Mouse (Mus musculus): ENCODE measurements at regions not wholly inside any gene's neighbourhood (a gene's known extent, or its start where the extent isn't known, plus 50 kb on each side); places are given as distances from the start of the nearest gene placed in this dataset.

GRCm38 (mm10) chr17:65193341-65193740 is 347.2 kb downstream of the Tmem232 start:
- WGBS = 84% methylated on average over 2 of the region's 2 CpGs
- H3K4me3 ChIP-seq (replicated peaks; ENCODE audit: low read depth, low read length) = no peak overlapping the region
- H3K27ac ChIP-seq = no peak overlapping the region

GRCm38 (mm10) chr17:65192432-65193059 is 348.0 kb downstream of the Tmem232 start:
- no peak for TF ChIP-seq CTCF (IDR thresholded peaks at IDR 0.05; ENCODE audit: low read depth)
- no peaks in the 10 kb centered on the region for H3K36me3 ChIP-seq (ENCODE audit: insufficient read depth, low read length)
- DNase-seq (ENCODE audit: low spot score) = no peak
- H3K27me3 ChIP-seq (ENCODE audit: insufficient read depth, low read length) = no peaks in the 10 kb centered on the region
- H3K4me2 ChIP-seq (ENCODE audit: low read length) = no peak overlapping the region
- no peaks in the 10 kb centered on the region for H3K4me1 ChIP-seq (replicated peaks; ENCODE audit: insufficient read depth, low read length)
- H3K27ac ChIP-seq = no peak overlapping the region
- H3K9ac ChIP-seq (ENCODE audit: low read depth, low read length) = no peak overlapping the region
- no peak for ATAC-seq (replicated peaks; ENCODE audit: low FRiP score, low read depth)
- no peak overlapping the region for H3K4me3 ChIP-seq (replicated peaks; ENCODE audit: low read depth, low read length)
- 90% methylated on average over 12 of the region's 12 CpGs for WGBS
- H3K9me3 ChIP-seq (replicated peaks; ENCODE audit: low read length) = no peaks in the 10 kb centered on the region

More at GRCm38 (mm10) chr17:65193341-65193740, 347.2 kb downstream of the Tmem232 start:
- ATAC-seq (replicated peaks; ENCODE audit: low FRiP score, low read depth) (no peak), DNase-seq (ENCODE audit: low spot score) (no peak)
- no peaks in the 10 kb centered on the region for H3K4me1 ChIP-seq (replicated peaks; ENCODE audit: insufficient read depth, low read length)
- H3K27me3 ChIP-seq (ENCODE audit: insufficient read depth, low read length) = no peaks in the 10 kb centered on the region
- no peak for TF ChIP-seq CTCF (IDR thresholded peaks at IDR 0.05; ENCODE audit: low read depth)
- H3K36me3 ChIP-seq (ENCODE audit: insufficient read depth, low read length) = no peaks in the 10 kb centered on the region
- no peak overlapping the region for H3K9ac ChIP-seq (ENCODE audit: low read depth, low read length)
- H3K4me2 ChIP-seq (ENCODE audit: low read length) = no peak overlapping the region
- no peaks in the 10 kb centered on the region for H3K9me3 ChIP-seq (replicated peaks; ENCODE audit: low read length)

- Histone ChIP-seq H3K9ac (ENCODE audit: low read depth, low read length) (no peak overlapping the region), H3K36me3 (ENCODE audit: insufficient read depth, low read length) (no peaks in the 10 kb centered on the region), H3K4me1 (replicated peaks; ENCODE audit: insufficient read depth, low read length) (no peaks in the 10 kb centered on the region), H3K27me3 (ENCODE audit: insufficient read depth, low read length) (no peaks in the 10 kb centered on the region), H3K4me2 (ENCODE audit: low read length) (0 out of 2 replicates have a peak overlapping the region, but pooled peaks have one; percentile 3), H3K27ac (no peak overlapping the region), H3K9me3 (replicated peaks; ENCODE audit: low read length) (no peaks in the 10 kb centered on the region), H3K4me3 (replicated peaks; ENCODE audit: low read depth, low read length) (no peak overlapping the region)
- DNase-seq (ENCODE audit: low spot score) (peak; percentile 72), ATAC-seq (replicated peaks; ENCODE audit: low FRiP score, low read depth) (no peak)
- no peak for TF ChIP-seq CTCF (IDR thresholded peaks at IDR 0.05; ENCODE audit: low read depth)
- WGBS = 22% methylated on average over 12 of the region's 12 CpGs
Observed at GRCm38 (mm10) chr17:65190839-65191591, 349.6 kb downstream of the Tmem232 start.

GRCm38 (mm10) chr17:65181164-65181563 is 345.3 kb upstream of the 4930583I09Rik start:
- 69% methylated on average over 4 of the region's 4 CpGs for WGBS
- H3K27ac ChIP-seq = no peak overlapping the region

GRCm38 (mm10) chr17:65175770-65176169 is 339.9 kb upstream of the 4930583I09Rik start:
- no peaks in the 10 kb centered on the region for H3K9me3 ChIP-seq (replicated peaks; ENCODE audit: low read length)
- no peaks in the 10 kb centered on the region for H3K4me1 ChIP-seq (replicated peaks; ENCODE audit: insufficient read depth, low read length)
- no peak for ATAC-seq (replicated peaks; ENCODE audit: low FRiP score, low read depth)
- H3K4me2 ChIP-seq (ENCODE audit: low read length) = no peak overlapping the region
- DNase-seq (ENCODE audit: low spot score) = no peak
- no peak overlapping the region for H3K9ac ChIP-seq (ENCODE audit: low read depth, low read length)
- no peak for TF ChIP-seq CTCF (IDR thresholded peaks at IDR 0.05; ENCODE audit: low read depth)
- no peaks in the 10 kb centered on the region for H3K27me3 ChIP-seq (ENCODE audit: insufficient read depth, low read length)
- whole genome bisulfite sequencing = 63% methylated on average over 4 of the region's 4 CpGs
- no peaks in the 10 kb centered on the region for H3K36me3 ChIP-seq (ENCODE audit: insufficient read depth, low read length)
- H3K4me3 ChIP-seq (replicated peaks; ENCODE audit: low read depth, low read length) = no peak overlapping the region
- H3K27ac ChIP-seq = no peak overlapping the region

More at GRCm38 (mm10) chr17:65181164-65181563, 345.3 kb upstream of the 4930583I09Rik start:
- no peaks in the 10 kb centered on the region for H3K27me3 ChIP-seq (ENCODE audit: insufficient read depth, low read length)
- H3K4me3 ChIP-seq (replicated peaks; ENCODE audit: low read depth, low read length) = no peak overlapping the region
- no peak for TF ChIP-seq CTCF (IDR thresholded peaks at IDR 0.05; ENCODE audit: low read depth)
- H3K36me3 ChIP-seq (ENCODE audit: insufficient read depth, low read length) = no peaks in the 10 kb centered on the region
- no peaks in the 10 kb centered on the region for H3K9me3 ChIP-seq (replicated peaks; ENCODE audit: low read length)
- ATAC-seq (replicated peaks; ENCODE audit: low FRiP score, low read depth) = no peak
- H3K4me1 ChIP-seq (replicated peaks; ENCODE audit: insufficient read depth, low read length) = no peaks in the 10 kb centered on the region
- H3K9ac ChIP-seq (ENCODE audit: low read depth, low read length) = no peak overlapping the region
- H3K4me2 ChIP-seq (ENCODE audit: low read length) = no peak overlapping the region
- DNase-seq (ENCODE audit: low spot score) = peak; percentile 7

- Histone ChIP-seq H3K27me3 (ENCODE audit: insufficient read depth, low read length) (no peaks in the 10 kb centered on the region), H3K9ac (ENCODE audit: low read depth, low read length) (no peak overlapping the region), H3K4me2 (ENCODE audit: low read length) (no peak overlapping the region), H3K36me3 (ENCODE audit: insufficient read depth, low read length) (no peaks in the 10 kb centered on the region), H3K27ac (no peak overlapping the region), H3K9me3 (replicated peaks; ENCODE audit: low read length) (no peaks in the 10 kb centered on the region), H3K4me1 (replicated peaks; ENCODE audit: insufficient read depth, low read length) (no peaks in the 10 kb centered on the region), H3K4me3 (replicated peaks; ENCODE audit: low read depth, low read length) (no peak overlapping the region)
- DNase-seq (ENCODE audit: low spot score) (no peak), ATAC-seq (replicated peaks; ENCODE audit: low FRiP score, low read depth) (no peak)
- no peak for TF ChIP-seq CTCF (IDR thresholded peaks at IDR 0.05; ENCODE audit: low read depth)
- WGBS = 91% methylated on average over 6 of the region's 6 CpGs
Observed at GRCm38 (mm10) chr17:65174114-65174513, 338.2 kb upstream of the 4930583I09Rik start.

Data from kidney, postnatal 0 days (tissue).